Mouse (Mus musculus) forebrain, embryonic 14.5 days (tissue): ENCODE measurements around the gene Scyl1. TPM values are rescaled to one million over a fixed set of nuclear protein-coding genes. Genes with fewer than 3 reads are reported as not detected.
A peak's percentile ranks its signal among the peaks of the same experiment; 100 is the strongest.

ENCODE experiments used
- ATAC-seq: fragments of 200-750 bp; cut with Nextera tagmentation; 2 replicates; pipeline ENCODE4 v1.8.0; 2017; ENCODE audit warnings: mild to moderate bottlenecking, moderate library complexity
- DNase-seq: peaks from one replicate; pipeline ENCODE4 v3.0.0-alpha.2; 2015; ENCODE audit warnings: low spot score
- H3K27ac ChIP-seq: fragments of 300-500 bp; sonication (generic); 2 replicates; pipeline ENCODE4 v1.5.1; 2014; ENCODE audit warnings: low read depth, mild to moderate bottlenecking, control low read depth, low read length, moderate library complexity
- H3K27me3 ChIP-seq: fragments of 300-500 bp; sonication (generic); replicated peaks from 2 replicates; pipeline ENCODE4 v1.6.1; 2014; ENCODE audit warnings: low read length, control low read depth, mixed read lengths; ENCODE audit not compliant: control insufficient read depth, insufficient read depth
- H3K36me3 ChIP-seq: fragments of 300-500 bp; sonication (generic); 2 replicates; pipeline ENCODE4 v1.6.1; 2014; ENCODE audit warnings: low read length, control low read depth; ENCODE audit not compliant: control insufficient read depth, insufficient read depth
- H3K4me1 ChIP-seq: fragments of 300-500 bp; sonication (generic); 2 replicates; pipeline ENCODE4 v1.6.1; 2014; ENCODE audit warnings: antibody characterized with exemption, low read length, control low read depth; ENCODE audit not compliant: control insufficient read depth, insufficient read depth
- H3K4me2 ChIP-seq: fragments of 300-500 bp; sonication (generic); 2 replicates; pipeline ENCODE4 v1.6.1; 2014; ENCODE audit warnings: mild to moderate bottlenecking, control low read depth, low read length
- H3K4me3 ChIP-seq: fragments of 300-500 bp; sonication (generic); 2 replicates; pipeline ENCODE4 v1.5.1; 2014; ENCODE audit warnings: low read depth, low read length, control low read depth
- H3K9ac ChIP-seq: fragments of 300-500 bp; sonication (generic); 2 replicates; pipeline ENCODE4 v1.6.1; 2014; ENCODE audit warnings: mild to moderate bottlenecking, low read length, control low read depth, moderate library complexity
- H3K9me3 ChIP-seq: fragments of 300-500 bp; sonication (generic); replicated peaks from 2 replicates; pipeline ENCODE4 v1.6.1; 2016; ENCODE audit warnings: low read length, control low read depth, mixed read lengths; ENCODE audit not compliant: control insufficient read depth
- WGBS: fragments of 180-500 bp; shearing (Covaris S2); extraction: QIAGEN DNeasy Blood & Tissue Kit; methylation state at CpG from one replicate; pipeline ENCODE4 v1.1.7; 2014; 5-methylcytosine and 5-hydroxymethylcytosine counted together
- polyA plus RNA-seq: library from polyadenylated mRNA; unstranded; fragments of >200 nt; fragmentation: Nextera tagmentation; extraction: Ambion mirVana; gene quantifications from 2 replicates; pipeline ENCODE4 v1.2.1, GENCODE M21; 2014

Gene Scyl1
- polyA plus RNA-seq, 1 experiment from 2014 or later = 56.1 TPM

DNA sequence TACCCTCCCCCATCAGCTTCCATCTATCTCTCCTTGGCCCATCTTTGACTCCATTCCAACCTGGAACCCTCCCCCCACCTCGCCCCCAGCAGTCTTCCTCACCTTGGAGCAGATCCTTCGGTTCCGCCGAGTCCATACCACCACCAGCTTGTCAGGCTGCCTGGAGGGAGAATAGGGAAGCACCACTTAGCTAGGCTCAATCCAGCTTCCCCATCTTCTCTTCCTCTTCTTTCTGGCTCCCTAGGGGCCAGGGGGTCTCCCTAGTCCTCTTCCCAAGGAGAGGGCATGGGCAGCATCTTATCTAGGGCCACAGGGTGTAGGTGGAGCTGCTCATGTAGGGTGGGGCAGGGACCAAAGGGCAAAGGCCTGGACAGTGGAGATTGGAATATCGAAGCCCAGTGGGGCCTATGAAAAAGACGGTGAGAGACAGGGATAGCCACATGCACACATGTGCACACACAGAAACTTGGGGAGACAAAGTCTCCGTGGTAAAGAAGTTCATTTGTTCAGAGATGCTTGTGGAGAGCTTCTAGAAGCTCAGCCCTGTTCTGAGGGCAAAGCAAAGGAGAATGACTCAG is 48.3 kb downstream of the Scyl1 start:
- Histone ChIP-seq H3K4me2 (no peak overlapping the region), H3K4me3 (no peak overlapping the region), H3K36me3 (peaks cover 84% of the 10 kb centered on the region), H3K4me1 (peaks cover 23% of the 10 kb centered on the region), H3K9me3 (no peaks in the 10 kb centered on the region), H3K27ac (no peak overlapping the region), H3K9ac (no peak overlapping the region), H3K27me3 (no peaks in the 10 kb centered on the region)
- DNase-seq = no peak
- WGBS = 90% methylated on average over 7 of the region's 7 CpGs
- no peak for ATAC-seq

DNA sequence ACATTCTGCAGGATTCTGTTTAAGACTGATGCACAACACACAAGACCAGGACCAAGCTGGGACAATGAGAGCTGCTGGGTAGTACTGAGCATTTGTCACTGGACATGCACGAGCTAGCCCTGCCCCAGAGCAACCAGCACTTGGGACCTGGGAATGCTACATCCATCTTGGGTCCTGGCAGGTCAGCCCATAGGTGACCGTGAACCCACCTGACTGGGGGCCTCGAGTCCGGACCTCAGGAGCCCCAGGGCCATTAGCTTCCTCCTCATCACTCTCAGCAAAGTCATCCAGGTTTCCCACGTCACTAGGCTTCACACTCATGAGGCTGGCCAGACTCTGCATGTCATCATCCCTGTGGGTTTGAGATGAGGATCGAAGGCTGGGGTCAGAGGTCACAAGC is 50.0 kb downstream of the Scyl1 start:
- H3K4me2 ChIP-seq = no peak overlapping the region
- WGBS = 95% methylated on average over 6 of the region's 6 CpGs
- H3K36me3 ChIP-seq = peaks cover 89% of the 10 kb centered on the region
- H3K9me3 ChIP-seq = no peaks in the 10 kb centered on the region
- H3K4me3 ChIP-seq = no peak overlapping the region
- no peak overlapping the region for H3K27ac ChIP-seq
- no peaks in the 10 kb centered on the region for H3K27me3 ChIP-seq
- DNase-seq = no peak
- no peak for ATAC-seq
- no peak overlapping the region for H3K9ac ChIP-seq
- H3K4me1 ChIP-seq = peaks cover 13% of the 10 kb centered on the region

DNA sequence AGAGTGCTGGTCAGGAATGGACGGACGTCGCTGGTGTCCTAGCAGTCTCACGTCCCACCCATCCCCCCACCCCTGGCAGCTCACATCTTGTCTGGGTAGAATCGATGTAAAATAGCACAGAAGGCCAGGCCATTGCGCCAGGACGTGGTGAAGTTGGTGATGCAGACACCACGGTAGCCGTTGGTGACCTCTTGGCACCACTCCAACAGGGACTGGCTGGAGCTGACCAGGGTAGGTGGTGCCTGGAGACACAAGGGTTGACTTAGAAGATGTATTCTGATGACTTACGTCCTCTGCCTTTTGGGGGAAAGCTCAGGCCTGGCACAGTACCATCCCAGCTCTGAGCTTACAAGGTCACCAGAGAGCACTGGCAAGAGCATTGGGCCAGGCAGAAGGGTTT is 54.3 kb downstream of the Scyl1 start:
- Histone ChIP-seq H3K27me3 (no peaks in the 10 kb centered on the region), H3K4me1 (0 out of 2 replicates have a peak, but pooled peaks cover 6% of the 10 kb centered on the region), H3K4me3 (no peak overlapping the region), H3K9me3 (no peaks in the 10 kb centered on the region), H3K36me3 (peaks cover 89% of the 10 kb centered on the region), H3K4me2 (no peak overlapping the region), H3K27ac (0 out of 2 replicates have a peak overlapping the region, but pooled peaks have one; percentile 5), H3K9ac (no peak overlapping the region)
- ATAC-seq (no peak), DNase-seq (no peak)
- WGBS = 62% methylated on average over 10 of the region's 10 CpGs

DNA sequence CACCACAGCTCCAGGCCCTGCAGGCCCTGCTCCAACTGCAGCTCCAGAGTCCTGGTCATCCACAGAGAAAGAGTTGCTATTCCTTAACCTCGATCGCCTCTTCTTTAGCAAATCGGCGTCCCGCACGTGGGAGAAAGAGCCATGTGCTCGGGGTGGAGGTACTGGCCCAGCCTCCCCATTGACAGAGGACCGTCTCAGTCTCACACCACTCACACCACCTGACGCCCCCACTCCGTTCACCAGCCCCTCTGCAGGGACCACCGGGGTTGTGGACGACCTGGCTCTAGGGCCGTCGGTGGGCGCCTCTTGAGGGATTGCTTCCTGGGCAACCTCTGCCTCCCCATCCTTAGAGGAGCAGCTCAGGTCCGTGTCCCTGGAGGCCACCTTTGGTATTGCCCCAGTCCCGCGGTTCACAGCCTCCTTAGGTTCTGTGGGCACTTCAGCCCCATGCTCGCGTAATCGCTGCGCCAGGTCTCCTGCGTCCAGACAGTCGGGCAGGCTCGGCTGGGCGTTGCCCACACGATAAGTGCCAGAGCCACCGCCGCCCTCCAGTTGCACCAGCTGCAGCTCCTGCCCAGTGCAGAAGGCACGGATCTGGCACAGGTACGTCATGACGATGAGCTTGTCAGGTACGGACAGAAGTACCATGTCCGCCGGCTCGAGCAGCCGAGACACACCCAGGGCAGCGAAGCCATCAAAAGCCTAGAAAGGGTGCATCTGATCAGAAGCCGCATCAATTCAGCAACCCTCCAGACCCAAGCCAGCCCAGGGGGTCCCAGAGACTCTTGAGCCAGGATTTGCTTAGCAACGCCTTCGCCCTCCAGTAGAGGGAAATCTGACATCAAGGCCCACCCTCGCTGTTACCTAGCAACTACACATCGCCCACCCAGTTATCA is 55.2 kb downstream of the Scyl1 start:
- Histone ChIP-seq H3K4me1 (0 out of 2 replicates have a peak, but pooled peaks cover 6% of the 10 kb centered on the region), H3K4me3 (0 out of 2 replicates have a peak overlapping the region, but pooled peaks have one; percentile 11), H3K4me2 (peak overlapping the region; percentile 43), H3K27me3 (no peaks in the 10 kb centered on the region), H3K36me3 (peaks cover 88% of the 10 kb centered on the region), H3K27ac (no peak overlapping the region), H3K9ac (peak overlapping the region; percentile 50), H3K9me3 (no peaks in the 10 kb centered on the region)
- peak; percentile 75 for ATAC-seq
- peak; percentile 72 for DNase-seq
- 17% methylated on average over 43 of the region's 43 CpGs for WGBS

DNA sequence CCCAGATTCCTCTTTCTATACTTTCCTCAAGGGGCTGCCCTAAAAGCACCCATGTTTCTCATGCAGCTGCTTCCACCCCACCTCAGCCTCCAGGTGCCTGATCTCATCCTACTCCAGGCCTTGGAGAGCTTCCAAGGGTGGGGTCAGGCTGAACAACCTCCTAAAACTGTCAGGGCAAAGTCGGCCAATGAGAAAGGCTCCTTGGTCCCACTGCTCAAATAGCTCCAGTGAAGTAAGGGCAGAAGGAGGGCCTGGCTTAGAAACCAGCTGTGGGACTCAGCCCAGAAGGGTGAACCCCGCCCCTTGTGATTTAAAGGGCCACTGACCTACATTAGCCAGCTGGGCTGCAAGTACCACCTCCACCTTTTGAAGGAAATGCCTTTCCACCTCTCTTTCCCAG is 57.5 kb downstream of the Scyl1 start:
- Histone ChIP-seq H3K4me1 (0 out of 2 replicates have a peak, but pooled peaks cover 6% of the 10 kb centered on the region), H3K36me3 (peaks cover 84% of the 10 kb centered on the region), H3K27ac (no peak overlapping the region), H3K4me2 (no peak overlapping the region), H3K27me3 (no peaks in the 10 kb centered on the region), H3K9me3 (no peaks in the 10 kb centered on the region), H3K4me3 (no peak overlapping the region), H3K9ac (0 out of 2 replicates have a peak overlapping the region, but pooled peaks have one; percentile 14)
- ATAC-seq = no peak
- no peak for DNase-seq
- WGBS = 21% methylated on average over 2 of the region's 2 CpGs

DNA sequence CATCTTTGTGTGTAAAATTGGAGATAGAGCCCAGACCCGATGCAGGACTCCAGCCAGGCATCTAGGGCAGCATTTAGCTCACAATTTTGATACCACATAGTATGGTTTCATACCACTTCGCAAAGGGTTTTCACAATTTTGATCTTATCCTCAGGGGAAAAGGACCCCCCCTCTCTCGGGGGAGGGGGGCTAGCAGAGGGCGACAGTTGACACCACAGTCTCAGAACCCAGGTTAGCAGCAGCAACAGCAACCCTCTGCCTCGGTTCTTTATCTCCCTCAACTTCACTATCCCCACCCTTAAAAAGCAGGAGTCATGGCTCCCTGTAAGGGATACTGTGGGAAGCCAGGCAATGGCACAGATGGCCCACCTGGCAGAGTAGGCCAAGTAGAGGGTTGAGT is 58.0 kb downstream of the Scyl1 start:
- Histone ChIP-seq H3K4me2 (no peak overlapping the region), H3K4me1 (0 out of 2 replicates have a peak, but pooled peaks cover 6% of the 10 kb centered on the region), H3K27ac (no peak overlapping the region), H3K36me3 (peaks cover 85% of the 10 kb centered on the region), H3K9me3 (no peaks in the 10 kb centered on the region), H3K27me3 (no peaks in the 10 kb centered on the region), H3K9ac (0 out of 2 replicates have a peak overlapping the region, but pooled peaks have one; percentile 14), H3K4me3 (no peak overlapping the region)
- WGBS = 78% methylated on average over 5 of the region's 5 CpGs
- no peak for ATAC-seq
- no peak for DNase-seq

DNA sequence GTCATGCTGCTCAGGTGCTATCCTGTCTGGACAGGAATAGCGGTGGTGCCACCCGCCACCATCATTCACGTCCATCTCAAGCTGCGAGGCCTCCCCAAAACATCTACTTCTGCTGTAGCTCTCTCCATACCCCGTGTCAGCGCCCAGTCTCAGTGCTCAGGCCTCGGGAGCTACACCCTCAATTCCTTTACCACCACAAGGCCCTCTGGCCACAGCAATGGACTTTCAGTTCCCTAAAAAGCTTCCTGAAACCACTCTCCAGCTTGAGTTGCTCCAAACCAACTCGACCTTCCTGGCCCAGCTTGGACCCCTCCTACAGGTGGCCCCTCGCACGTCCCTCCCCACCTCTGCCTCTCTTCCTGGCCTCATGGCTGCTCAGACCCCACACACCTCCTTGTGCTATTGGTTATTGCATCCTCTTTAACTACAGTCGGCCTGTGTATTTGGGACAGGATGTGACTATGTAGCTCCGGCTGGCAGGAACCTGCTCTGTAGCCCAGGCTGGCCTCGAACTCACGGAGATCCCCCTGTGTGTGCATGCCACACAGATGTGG is 59.2 kb downstream of the Scyl1 start:
- Histone ChIP-seq H3K27me3 (no peaks in the 10 kb centered on the region), H3K4me1 (0 out of 2 replicates have a peak, but pooled peaks cover 6% of the 10 kb centered on the region), H3K27ac (no peak overlapping the region), H3K9ac (no peak overlapping the region), H3K9me3 (no peaks in the 10 kb centered on the region), H3K4me2 (no peak overlapping the region), H3K4me3 (no peak overlapping the region), H3K36me3 (peaks cover 84% of the 10 kb centered on the region)
- WGBS = 93% methylated on average over 14 of the region's 14 CpGs
- DNase-seq = no peak
- ATAC-seq = no peak

DNA sequence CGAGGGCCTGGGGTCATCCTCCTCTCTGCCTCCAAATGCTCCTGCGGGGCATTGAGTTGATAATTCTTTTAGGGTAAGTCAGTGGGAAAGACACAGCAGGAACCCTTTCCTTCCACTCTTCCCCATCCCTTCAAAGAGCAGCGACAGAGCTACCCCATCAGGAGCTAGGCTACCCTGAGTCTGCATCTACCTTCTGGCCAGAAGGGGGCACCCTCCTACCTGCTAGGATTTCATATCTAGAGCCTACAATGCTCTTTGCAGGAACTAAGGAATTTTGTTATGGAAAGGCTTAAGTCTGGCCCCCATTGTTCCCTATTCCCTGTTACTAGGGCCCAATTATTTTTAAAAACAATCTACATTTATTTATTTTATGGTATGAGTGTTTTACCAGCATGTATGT is 60.0 kb downstream of the Scyl1 start:
- no peaks in the 10 kb centered on the region for H3K27me3 ChIP-seq
- H3K4me2 ChIP-seq = no peak overlapping the region
- H3K9me3 ChIP-seq = no peaks in the 10 kb centered on the region
- DNase-seq (peak; percentile 80), ATAC-seq (no peak)
- 0 out of 2 replicates have a peak, but pooled peaks cover under 1% of the 10 kb centered on the region for H3K4me1 ChIP-seq
- peaks cover 90% of the 10 kb centered on the region for H3K36me3 ChIP-seq
- no peak overlapping the region for H3K4me3 ChIP-seq
- WGBS = 9% methylated on average over 3 of the region's 3 CpGs
- H3K9ac ChIP-seq = no peak overlapping the region
- no peak overlapping the region for H3K27ac ChIP-seq
